Mouse (Mus musculus) testis, adult 2 months (tissue): Measurements from ENCODE around the gene H2-Aa.

ENCODE experiments used
- CTCF ChIP-seq: fragments of 200-500 bp; IDR thresholded peaks from 2 replicates; pipeline ENCODE4 v1.5.1; 2012; ENCODE audit warnings: low read depth, mild to moderate bottlenecking, inconsistent platforms, low read length, moderate library complexity; ENCODE audit not compliant: control insufficient read depth, insufficient read depth, insufficient replicate concordance
- POLR2A ChIP-seq: fragments of 200-500 bp; IDR thresholded peaks from 2 replicates; pipeline ENCODE4 v1.6.1; 2012; ENCODE audit warnings: low read depth, mild to moderate bottlenecking, inconsistent platforms, low read length, moderate library complexity; ENCODE audit not compliant: control insufficient read depth

- no peak for TF ChIP-seq CTCF
- no peak for TF ChIP-seq POLR2A
Observed at GRCm38 (mm10) chr17:34295891-34296794, 8.5 kb upstream of the H2-Aa start.
